Mouse (Mus musculus): Measurements from ENCODE around the gene Pcdh8. TPM values are rescaled to one million over a fixed set of nuclear protein-coding genes. Genes with fewer than 3 reads are reported as not detected.

Pcdh8 gene
- total and polyA plus RNA-seq, 2 experiments from 2014 or later = 30.1 to 103 TPM

DNA sequence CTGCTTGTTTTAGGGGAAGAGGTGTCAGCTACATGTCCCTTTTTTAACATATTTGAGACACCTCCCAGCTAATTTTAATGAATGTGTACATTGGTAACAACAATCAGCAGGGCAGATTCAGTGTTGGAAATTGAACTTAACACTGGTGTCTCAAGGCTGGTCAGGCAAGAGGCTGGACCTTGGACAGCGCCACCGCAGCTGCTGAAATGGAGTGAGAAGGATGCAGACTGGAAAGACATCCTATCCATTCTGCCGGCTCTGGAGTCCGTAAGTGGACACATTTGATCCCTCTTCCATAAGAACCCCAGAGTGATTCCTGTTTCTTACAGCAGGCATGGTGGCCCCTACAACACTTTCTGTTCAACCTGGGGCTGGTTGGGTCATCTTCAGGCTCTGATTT lies 14.3 kb upstream of the Pcdh8 start:
- WGBS = 62% methylated on average over 4 of the region's 4 CpGs

GRCm38 (mm10) chr14:79780889-79781288 lies 9.8 kb upstream of the Pcdh8 start:
- Histone ChIP-seq H3K4me1 (ENCODE audit: insufficient read depth, low read length) (no peaks in the 10 kb centered on the region), H3K27me3 (ENCODE audit: insufficient read depth, low read length) (no peaks in the 10 kb centered on the region), H3K36me3 (ENCODE audit: insufficient read depth, low read length) (no peaks in the 10 kb centered on the region), H3K9ac (replicated peaks; ENCODE audit: low read length) (no peak overlapping the region), H3K4me3 (ENCODE audit: low read length) (no peak overlapping the region), H3K27ac (no peak overlapping the region), H3K9me3 (ENCODE audit: low read length) (no peaks in the 10 kb centered on the region), H3K4me2 (ENCODE audit: low read depth, low read length) (no peak overlapping the region)
- WGBS = 61% methylated on average over 1 of the region's 1 CpGs
- TF ChIP-seq CTCF (IDR thresholded peaks at IDR 0.05; ENCODE audit: low read depth) = no peak
- ATAC-seq (no peak), DNase-seq (ENCODE audit: low spot score) (no peak)

More for the DNA sequence above, 14.3 kb upstream of the Pcdh8 start:
- Histone ChIP-seq H3K27ac (no peak overlapping the region), H3K4me1 (ENCODE audit: insufficient read depth, low read length) (no peaks in the 10 kb centered on the region), H3K9ac (replicated peaks; ENCODE audit: low read length) (no peak overlapping the region), H3K4me3 (ENCODE audit: low read length) (no peak overlapping the region), H3K27me3 (ENCODE audit: insufficient read depth, low read length) (no peaks in the 10 kb centered on the region), H3K9me3 (ENCODE audit: low read length) (no peaks in the 10 kb centered on the region), H3K36me3 (ENCODE audit: insufficient read depth, low read length) (no peaks in the 10 kb centered on the region), H3K4me2 (ENCODE audit: low read depth, low read length) (no peak overlapping the region)
- no peak for TF ChIP-seq CTCF (IDR thresholded peaks at IDR 0.05; ENCODE audit: low read depth)
- DNase-seq (ENCODE audit: low spot score) (no peak), ATAC-seq (no peak)

DNA sequence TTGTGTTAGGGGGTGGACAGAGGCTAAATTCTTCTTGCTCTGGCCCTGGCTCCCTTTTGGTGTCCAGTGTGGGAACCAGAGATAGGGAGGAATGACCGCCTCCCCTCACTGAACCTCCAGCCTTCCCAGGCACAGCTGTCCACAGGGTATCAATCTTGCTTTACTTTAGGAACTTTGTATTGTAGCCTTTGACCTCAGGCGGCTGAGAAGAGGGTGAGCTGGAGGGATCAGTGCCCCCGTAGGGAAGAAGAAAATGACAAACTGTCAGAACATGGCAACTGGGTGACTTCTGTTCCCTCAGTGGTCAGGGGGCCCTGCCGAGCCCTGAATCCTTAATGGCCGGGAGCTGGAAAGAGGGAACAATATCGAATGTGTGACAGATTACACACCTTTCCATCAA lies 9.2 kb upstream of the Pcdh8 start:
- H3K9ac ChIP-seq (replicated peaks; ENCODE audit: low read length) = no peak overlapping the region
- H3K36me3 ChIP-seq (ENCODE audit: insufficient read depth, low read length) = no peaks in the 10 kb centered on the region
- no peaks in the 10 kb centered on the region for H3K4me1 ChIP-seq (ENCODE audit: insufficient read depth, low read length)
- DNase-seq (ENCODE audit: low spot score) = no peak
- no peak overlapping the region for H3K4me2 ChIP-seq (ENCODE audit: low read depth, low read length)
- H3K27me3 ChIP-seq (ENCODE audit: insufficient read depth, low read length) = no peaks in the 10 kb centered on the region
- TF ChIP-seq CTCF (IDR thresholded peaks at IDR 0.05; ENCODE audit: low read depth) = no peak
- WGBS = 29% methylated on average over 6 of the region's 6 CpGs
- no peak overlapping the region for H3K4me3 ChIP-seq (ENCODE audit: low read length)
- H3K9me3 ChIP-seq (ENCODE audit: low read length) = no peaks in the 10 kb centered on the region
- no peak overlapping the region for H3K27ac ChIP-seq
- no peak for ATAC-seq

- no peak overlapping the region for H3K4me2 ChIP-seq (ENCODE audit: low read depth, low read length)
- no peaks in the 10 kb centered on the region for H3K9me3 ChIP-seq (ENCODE audit: low read length)
- H3K27me3 ChIP-seq (ENCODE audit: insufficient read depth, low read length) = no peaks in the 10 kb centered on the region
- no peak for TF ChIP-seq CTCF (IDR thresholded peaks at IDR 0.05; ENCODE audit: low read depth)
- DNase-seq (ENCODE audit: low spot score) (no peak), ATAC-seq (no peak)
- 60% methylated on average over 4 of the region's 4 CpGs for WGBS
- no peak overlapping the region for H3K9ac ChIP-seq (replicated peaks; ENCODE audit: low read length)
- no peaks in the 10 kb centered on the region for H3K36me3 ChIP-seq (ENCODE audit: insufficient read depth, low read length)
- H3K4me1 ChIP-seq (ENCODE audit: insufficient read depth, low read length) = no peaks in the 10 kb centered on the region
- no peak overlapping the region for H3K27ac ChIP-seq
- H3K4me3 ChIP-seq (ENCODE audit: low read length) = no peak overlapping the region
Measured at GRCm38 (mm10) chr14:79779841-79780240, 8.7 kb upstream of the Pcdh8 start.

- Histone ChIP-seq H3K4me2 (ENCODE audit: low read depth, low read length) (peak overlapping the region; percentile 91), H3K27me3 (ENCODE audit: insufficient read depth, low read length) (peaks cover 11% of the 10 kb centered on the region; the same call in 1 of the 2 replicates), H3K9ac (replicated peaks; ENCODE audit: low read length) (peak overlapping the region; percentile 43), H3K9me3 (ENCODE audit: low read length) (no peaks in the 10 kb centered on the region), H3K36me3 (ENCODE audit: insufficient read depth, low read length) (no peaks in the 10 kb centered on the region), H3K27ac (peak overlapping the region; percentile 17; the same call in 1 of the 2 replicates), H3K4me3 (ENCODE audit: low read length) (peak overlapping the region; percentile 39), H3K4me1 (ENCODE audit: insufficient read depth, low read length) (peaks cover 3% of the 10 kb centered on the region; the same call in 1 of the 2 replicates)
- TF ChIP-seq CTCF (IDR thresholded peaks at IDR 0.05; ENCODE audit: low read depth) = no peak
- under 1% methylated on average over 43 of the region's 44 CpGs for WGBS
- peak; percentile 76 for DNase-seq (ENCODE audit: low spot score)
- ATAC-seq = no peak
Measured at GRCm38 (mm10) chr14:79773425-79774391, 2.6 kb upstream of the Pcdh8 start.

- peak overlapping the region; percentile 47 for H3K4me3 ChIP-seq (ENCODE audit: low read length)
- peak overlapping the region; percentile 63 for H3K9ac ChIP-seq (replicated peaks; ENCODE audit: low read length)
- no peak for ATAC-seq
- peak overlapping the region; percentile 78 for H3K27ac ChIP-seq
- H3K4me1 ChIP-seq (ENCODE audit: insufficient read depth, low read length) = peaks cover 3% of the 10 kb centered on the region; the same call in 1 of the 2 replicates
- TF ChIP-seq CTCF (IDR thresholded peaks at IDR 0.05; ENCODE audit: low read depth) = no peak
- peak; percentile 39 for DNase-seq (ENCODE audit: low spot score)
- peaks cover 16% of the 10 kb centered on the region; the same call in 1 of the 2 replicates for H3K27me3 ChIP-seq (ENCODE audit: insufficient read depth, low read length)
- H3K4me2 ChIP-seq (ENCODE audit: low read depth, low read length) = peak overlapping the region; percentile 68
- H3K9me3 ChIP-seq (ENCODE audit: low read length) = no peaks in the 10 kb centered on the region
- no peaks in the 10 kb centered on the region for H3K36me3 ChIP-seq (ENCODE audit: insufficient read depth, low read length)
- whole genome bisulfite sequencing = 4% methylated on average over 20 of the region's 20 CpGs
Measured at GRCm38 (mm10) chr14:79771802-79772511, 845 bp upstream of the Pcdh8 start.
